Mouse (Mus musculus) liver, adult (tissue): ENCODE results near the gene Olfr1311.

Experiments used
- GATA4 ChIP-seq: IDR thresholded peaks from 2 replicates; pipeline ENCODE4 v1.6.1; 2014; ENCODE audit warnings: mild to moderate bottlenecking, low read length; ENCODE audit not compliant: insufficient replicate concordance

The Olfr1311 gene

DNA sequence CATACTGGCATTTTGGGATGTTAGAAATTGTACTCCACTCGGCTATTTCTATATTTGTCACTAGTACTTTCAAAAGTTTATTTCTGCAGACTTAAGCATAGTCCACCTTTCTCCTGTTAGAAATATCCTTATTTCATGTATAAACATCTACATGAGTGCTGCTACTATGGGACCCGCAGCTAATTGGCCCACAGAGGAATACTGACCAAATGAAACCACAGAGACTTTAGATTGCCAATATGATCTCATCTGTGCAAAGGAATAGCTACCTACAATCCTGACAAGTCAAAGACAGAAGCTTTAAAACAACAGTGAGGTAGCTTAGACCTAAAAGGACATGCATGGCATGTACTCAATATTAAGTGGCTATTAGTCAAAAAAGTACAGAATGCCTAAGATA lies at the start of gene Olfr1311:
Gene Olfr1311, minus strand, starts transcription at position 101 of the 400 bp plus-strand sequence.
- no peak for TF ChIP-seq GATA4

DNA sequence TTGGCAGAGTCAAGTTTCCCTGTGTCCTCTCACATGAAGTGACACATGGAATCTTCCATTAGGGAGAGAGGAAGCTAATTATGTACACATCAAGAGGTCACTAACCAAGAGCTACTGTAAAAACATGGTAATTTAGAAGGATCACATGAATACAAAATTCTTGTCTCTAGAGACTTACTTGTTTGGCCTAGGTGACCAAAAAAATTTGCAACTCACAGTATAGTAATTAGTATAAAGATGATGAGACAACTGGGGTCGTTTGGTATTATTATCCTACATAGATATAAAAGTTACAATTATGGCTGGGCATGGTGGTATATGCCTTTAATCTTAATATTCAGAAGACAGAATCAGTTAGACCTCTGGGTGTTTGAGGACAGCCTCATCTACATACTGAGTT lies 25.9 kb upstream of the Olfr1311 start, which contains the start of gene Olfr1312:
Gene Olfr1312, minus strand, starts transcription at position 101 of the 400 bp plus-strand sequence.
- no peak for TF ChIP-seq GATA4

GRCm38 (mm10) chr2:112014900-112015299 lies 9.3 kb downstream of the Olfr1311 start:
- no peak for TF ChIP-seq GATA4

DNA sequence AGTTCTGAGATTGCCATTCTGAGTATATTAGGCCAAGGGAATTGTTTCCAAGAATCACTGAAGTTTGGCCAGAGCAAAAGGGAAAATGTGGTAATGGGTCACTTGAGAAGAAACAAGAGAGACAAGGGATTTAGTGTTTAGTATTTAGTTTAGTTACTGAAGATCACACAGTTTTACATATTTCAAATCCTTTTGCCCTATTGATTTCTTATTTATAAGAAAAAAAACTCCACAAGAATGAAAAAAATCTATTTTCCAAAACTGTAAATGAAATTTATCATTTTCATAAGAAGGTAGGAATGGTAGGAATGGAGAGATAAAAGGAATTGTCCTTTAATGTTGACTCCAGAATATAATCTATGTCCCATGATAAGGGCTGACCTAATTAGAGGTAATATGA lies 11.6 kb downstream of the Olfr1311 start, which contains the start of gene Olfr1310:
Gene Olfr1310, minus strand, starts transcription at position 101 of the 400 bp plus-strand sequence.
- TF ChIP-seq GATA4 = no peak

- no peak for TF ChIP-seq GATA4
Measured at GRCm38 (mm10) chr2:111990181-111990580, 34.0 kb downstream of the Olfr1311 start, which contains the start of gene Olfr1309. Gene Olfr1309, minus strand, starts transcription at chr2:111990281.
